Mouse (Mus musculus) left cerebral cortex, postnatal 14 days (tissue): ENCODE data around the gene Safb2. TPM values are rescaled to one million over a fixed set of nuclear protein-coding genes. Genes with fewer than 3 reads are reported as not detected.

Source experiments
- DNase-seq, 2 experiments: peaks; one replicate each; pipeline ENCODE4 v3.0.0; 2021 to 2022; ENCODE audit warnings: low spot score in 2 of 2, mixed read lengths in 1 of 2
- intact Hi-C: fragments of 180-260 bp; cut with DNase I; formaldehyde crosslinking; loops from one replicate; pipeline ENCODE4 v1.15.1; 2025
- total RNA-seq, 2 experiments: library from RNA; stranded (reverse); gene quantifications; 2 replicates each; pipeline ENCODE4 v1.2.3; 2021

Gene Safb2
- total RNA-seq, 2 experiments from 2014 or later: 100 to 111 TPM

DNA sequence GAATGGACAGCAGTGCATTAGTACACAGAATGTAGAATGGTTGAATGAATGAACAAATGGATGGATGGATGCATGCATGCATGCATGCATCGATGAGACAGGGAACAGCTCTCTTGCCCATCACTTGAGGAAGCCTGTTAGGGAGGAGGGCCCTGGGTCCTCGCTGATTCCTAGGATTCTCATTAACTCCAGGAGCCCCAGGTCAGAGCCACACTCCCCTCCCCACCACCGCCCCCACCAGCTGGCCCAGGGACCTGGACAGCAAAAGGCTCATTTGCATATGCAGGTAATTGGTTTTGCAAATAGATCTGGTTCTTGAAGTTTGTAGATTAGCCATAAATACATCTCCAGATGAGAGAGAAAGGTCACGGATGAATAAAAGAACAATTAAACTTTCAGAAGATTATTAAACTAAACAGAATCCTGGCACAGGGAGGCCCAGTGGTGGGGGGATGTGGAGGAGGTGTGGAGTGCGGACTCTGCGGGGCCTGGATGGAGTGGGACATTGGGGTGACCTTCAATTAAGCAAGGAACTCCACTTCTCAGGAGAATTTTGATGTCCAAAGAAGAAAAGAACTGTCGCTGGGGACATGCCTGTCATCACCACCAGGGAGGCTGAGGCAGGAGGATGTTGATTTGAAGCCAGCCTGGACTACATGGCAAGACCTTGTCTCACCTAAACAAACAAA is 39.5 kb downstream of the Safb2 start:
- intact Hi-C loops: loop anchor here (5.0 kb wide), 1 partner anchor 38 kb away; no protein-coding TSS in a partner anchor
- DNase-seq: no peak

- no peak for DNase-seq
- intact Hi-C loops: loop anchor here (5.0 kb wide), 1 partner anchor 36 kb away; no protein-coding TSS in a partner anchor
These were observed 40.6 kb downstream of the Safb2 start for GRCm38 (mm10) chr17:56543684-56544224.

GRCm38 (mm10) chr17:56542736-56543135 is 41.6 kb downstream of the Safb2 start:
- intact Hi-C loops: loop anchor here (5.0 kb wide), 1 partner anchor 35 kb away; no protein-coding TSS in a partner anchor
- no peak for DNase-seq

DNA sequence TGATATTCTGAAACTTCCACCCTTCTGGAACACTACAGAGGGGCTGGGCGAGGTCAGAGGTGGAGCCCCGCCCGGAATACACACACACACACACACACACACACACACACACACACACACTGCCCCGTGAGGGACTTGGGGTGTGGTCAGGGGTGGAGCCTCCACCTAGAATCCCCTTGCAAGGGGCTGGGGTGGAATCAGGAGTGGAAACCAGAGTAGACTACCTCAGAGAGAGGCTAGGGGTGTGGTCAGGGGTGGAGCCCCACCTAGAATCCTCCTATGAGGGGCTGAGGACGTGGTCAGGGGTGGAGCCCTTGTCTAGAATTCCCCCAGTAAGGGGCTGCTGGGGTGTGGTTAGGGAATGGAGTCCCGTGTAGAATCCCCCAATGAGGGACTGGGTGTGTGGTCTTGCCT is 43.8 kb downstream of the Safb2 start:
- intact Hi-C loops: loop anchor here (5.0 kb wide), 1 partner anchor 33 kb away; no protein-coding TSS in a partner anchor
- no peak for DNase-seq

- no peak for DNase-seq
- intact Hi-C loops: no loop called here
These were observed 46.5 kb downstream of the Safb2 start for GRCm38 (mm10) chr17:56537912-56538311.

DNA sequence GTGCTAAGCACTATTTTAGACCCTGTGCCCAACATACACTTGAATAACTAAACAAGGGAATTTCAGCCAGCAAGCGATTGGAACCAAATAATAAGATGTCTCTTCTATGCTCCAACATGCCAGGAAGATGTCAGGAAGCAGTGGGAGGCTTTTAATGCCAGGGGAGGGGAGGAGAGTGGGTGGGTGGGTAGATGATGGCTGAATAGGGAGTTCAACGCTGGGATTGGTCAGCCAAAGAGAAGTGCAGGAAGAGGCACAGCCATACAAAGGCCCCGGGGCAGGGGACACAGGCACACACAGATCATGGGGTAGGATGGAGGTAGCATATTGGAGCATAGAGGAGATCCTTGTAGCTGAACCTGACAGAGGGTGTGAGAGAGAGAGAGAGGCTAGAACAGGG is 47.5 kb downstream of the Safb2 start:
- intact Hi-C loops: no loop called here
- no peak for DNase-seq

GRCm38 (mm10) chr17:56536192-56536591 is 48.2 kb downstream of the Safb2 start:
- DNase-seq: no peak
- intact Hi-C loops: no loop called here

- intact Hi-C loops: no loop called here
- DNase-seq: no peak
These were observed 59.4 kb downstream of the Safb2 start for GRCm38 (mm10) chr17:56524943-56525342.

DNA sequence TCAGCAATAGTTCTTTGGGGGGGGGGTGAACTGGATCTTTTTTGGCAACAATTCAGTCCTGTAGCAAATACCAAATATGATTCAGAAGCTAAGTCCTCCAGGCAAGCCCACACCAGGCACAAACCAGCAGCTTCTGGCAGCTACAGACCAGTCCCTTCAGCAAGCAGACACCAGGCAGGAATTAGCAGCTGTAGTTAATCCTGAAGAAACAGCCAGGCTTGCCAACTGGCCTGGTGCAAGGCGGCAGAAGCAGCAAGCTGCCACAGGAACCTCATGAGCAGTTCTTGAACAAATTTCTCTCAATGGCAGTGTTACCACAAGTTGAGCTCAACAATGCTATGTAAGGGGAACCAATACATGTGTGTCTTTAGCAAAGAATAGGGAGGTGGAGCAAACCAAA is 61.6 kb downstream of the Safb2 start:
- DNase-seq: no peak
- intact Hi-C loops: no loop called here

DNA sequence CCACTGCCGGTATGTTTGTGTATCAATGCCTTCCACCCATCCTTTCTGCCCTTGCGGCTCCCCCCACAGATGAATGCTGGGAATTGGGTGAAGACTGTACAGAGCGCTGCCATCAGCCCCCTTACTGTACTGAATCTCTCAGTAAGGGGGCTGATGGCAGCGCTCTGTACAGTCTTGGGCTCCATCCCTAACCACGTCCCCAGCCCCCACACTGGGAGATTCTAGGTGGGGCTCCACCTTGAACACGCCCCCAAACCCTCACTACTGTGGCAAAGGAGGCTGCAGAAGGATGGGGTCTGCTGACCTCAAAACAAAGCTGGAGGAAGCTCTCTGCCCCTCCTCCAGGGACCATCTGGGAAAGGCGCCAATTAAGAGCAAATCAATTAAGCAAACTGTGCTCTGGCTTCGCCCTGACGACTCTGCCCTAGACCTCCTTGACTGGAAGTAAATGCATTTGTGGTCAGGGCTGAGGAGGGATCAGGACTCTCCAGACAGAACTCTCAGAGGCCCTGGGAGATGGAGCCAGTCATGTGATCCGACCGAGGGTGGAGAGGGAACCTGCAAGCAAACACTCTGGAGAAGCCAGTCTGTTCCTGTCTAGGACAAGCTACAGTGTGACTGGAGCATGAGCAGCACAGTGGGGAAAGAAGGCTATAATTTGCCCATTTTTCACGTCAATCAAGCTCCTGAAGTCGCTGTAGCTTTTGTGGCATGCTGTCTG is 68.5 kb downstream of the Safb2 start:
- intact Hi-C loops: no loop called here
- DNase-seq: peak in 1 of 2 experiments; percentile 57

DNA sequence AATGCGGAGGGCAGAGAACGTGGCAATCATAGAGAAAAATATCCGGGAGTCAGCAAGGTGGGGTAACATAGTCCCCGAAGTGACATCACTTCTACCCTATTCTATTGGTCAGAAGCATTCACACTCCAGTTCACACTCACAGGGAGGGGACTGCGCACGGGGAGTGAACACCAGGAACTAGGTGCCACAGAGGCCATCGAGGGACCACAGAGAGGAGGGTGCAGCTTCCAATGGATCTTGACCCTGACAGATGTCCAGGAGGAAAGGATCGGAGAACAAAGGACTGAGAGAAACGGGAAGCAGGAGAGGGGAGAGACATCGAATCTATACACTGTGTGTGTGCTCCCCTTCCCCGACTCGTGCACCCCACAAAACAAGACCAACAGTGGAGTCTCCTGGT is 69.5 kb downstream of the Safb2 start:
- no peak for DNase-seq
- intact Hi-C loops: no loop called here

DNA sequence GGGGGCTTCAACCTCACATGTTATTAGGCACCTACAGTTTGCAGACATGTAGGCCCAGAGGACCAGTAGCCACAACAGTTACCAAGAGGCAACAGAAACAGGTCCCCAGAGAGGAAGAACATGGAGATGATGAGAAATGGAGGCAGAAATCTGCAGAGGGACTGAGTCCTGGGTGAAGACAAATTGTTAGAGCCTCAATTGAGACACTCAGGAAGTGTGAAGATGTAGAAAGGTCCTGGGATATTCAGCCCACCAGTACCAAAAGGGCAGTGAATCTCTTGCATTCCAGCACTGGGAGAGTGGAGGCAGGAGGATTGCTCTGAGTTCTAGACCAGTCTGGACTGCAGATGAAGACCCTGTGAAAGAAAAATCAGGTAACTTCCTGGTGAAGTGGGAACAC is 70.1 kb downstream of the Safb2 start:
- no peak for DNase-seq
- intact Hi-C loops: no loop called here

DNA sequence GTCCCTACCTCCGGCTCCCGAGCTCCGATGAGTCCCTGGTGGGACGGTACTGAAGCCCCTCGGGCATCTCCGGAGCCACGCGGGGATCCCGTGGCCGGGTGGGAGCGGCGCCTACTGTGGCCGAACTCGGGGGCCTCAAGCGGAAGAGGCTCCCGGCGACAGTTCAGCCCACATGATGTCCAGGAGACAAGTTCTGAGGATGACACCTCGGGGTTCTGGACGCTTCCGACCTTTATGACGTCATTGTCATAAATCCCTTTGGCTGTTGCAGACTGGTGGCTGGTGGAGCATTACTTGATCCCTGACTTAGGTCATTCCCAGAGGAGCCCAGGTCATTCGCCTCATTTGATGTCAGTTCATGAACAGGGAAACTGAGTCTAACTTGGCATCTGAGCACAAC is 72.1 kb downstream of the Safb2 start, which contains the start of gene Znrf4:
Znrf4 (minus strand) TSS at position 122 of the 400 bp plus-strand sequence.
- intact Hi-C loops: no loop called here
- DNase-seq: no peak

DNA sequence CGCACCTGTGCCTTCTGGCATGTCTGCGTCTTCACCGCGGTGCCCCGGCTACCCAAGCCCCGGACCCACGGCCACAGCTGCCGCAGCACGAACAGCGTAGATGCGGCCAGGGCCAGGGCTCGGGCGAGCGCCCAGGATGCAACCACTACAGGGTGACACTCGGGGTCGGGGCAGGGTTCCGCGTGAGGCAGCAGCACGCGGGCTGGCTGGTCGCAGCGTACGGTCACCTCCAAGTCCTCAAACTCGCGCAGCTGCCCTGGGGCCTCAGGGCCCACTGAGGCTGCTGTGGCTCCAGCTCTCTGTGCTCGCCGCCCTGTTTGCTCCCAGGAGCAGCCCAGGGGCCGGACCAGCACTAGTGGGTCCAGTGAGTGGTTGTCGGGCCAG is 72.7 kb downstream of the Safb2 start:
- intact Hi-C loops: no loop called here
- no peak for DNase-seq

DNA sequence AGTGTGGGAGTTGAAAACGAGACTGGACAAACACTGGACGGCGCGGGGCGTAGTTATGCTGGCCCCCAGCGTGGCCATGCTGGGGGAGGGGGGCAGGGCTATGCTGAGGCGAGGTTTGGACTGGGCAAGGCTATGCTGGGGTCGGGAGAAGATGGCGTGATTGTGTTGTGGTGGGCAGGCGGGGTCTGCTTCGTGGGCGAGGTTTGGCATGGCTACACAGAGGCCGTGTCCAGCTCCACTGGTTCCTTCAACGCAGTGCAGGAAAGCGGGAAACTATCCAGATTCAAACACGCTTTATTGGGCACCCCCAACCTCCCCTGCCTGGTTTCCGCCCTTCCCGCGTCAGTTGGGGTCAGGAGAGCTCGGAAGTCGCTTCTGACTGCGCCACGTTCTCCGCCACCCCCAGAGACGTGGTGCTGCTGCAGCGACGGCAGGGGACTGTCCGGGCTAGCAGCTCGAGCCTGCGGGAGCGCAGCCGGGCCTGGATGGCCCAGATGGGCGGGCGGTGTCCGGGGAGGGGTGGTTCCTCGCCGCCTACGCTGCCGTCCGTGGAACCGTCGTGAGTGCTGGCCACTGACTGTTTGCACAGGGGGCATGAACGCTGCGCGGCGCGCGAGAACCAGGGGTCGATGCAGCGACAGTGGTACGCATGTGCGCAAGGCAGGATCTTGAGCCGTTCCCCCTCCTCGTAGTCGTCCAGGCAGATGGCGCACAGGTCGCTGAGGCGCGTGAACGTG is 73.2 kb downstream of the Safb2 start:
- intact Hi-C loops: no loop called here
- DNase-seq: no peak

Other genes with a start within 250 kb of the Safb2 start
- gene Ptprs, start 108.1 kb downstream of the Safb2 start, total RNA-seq: 100 to 1,000 TPM; 644 to 661 TPM
- gene Znrf4, start 72.2 kb downstream of the Safb2 start, total RNA-seq: not detected
- gene Gm20219, start 30.2 kb downstream of the Safb2 start, total RNA-seq: 1 to 10 TPM; 1.1 to 1.8 TPM
- 100 to 1,000 TPM; 136 to 137 TPM for gene Safb, start 240 bp upstream of the Safb2 start, total RNA-seq
- 100 to 1,000 TPM; 168 to 176 TPM for gene 2410015M20Rik, start 25.2 kb upstream of the Safb2 start, total RNA-seq
- gene Rpl36, start 28.8 kb upstream of the Safb2 start, total RNA-seq: 100 to 1,000 TPM; 342 to 390 TPM
- 10 to 100 TPM; 65.6 to 66.7 TPM for gene Lonp1, start 42.3 kb upstream of the Safb2 start, total RNA-seq
- under 1 TPM; 0.49 to 0.62 TPM for gene Catsperd, start 43.6 kb upstream of the Safb2 start, total RNA-seq
- gene Ranbp3, start 88.7 kb upstream of the Safb2 start, total RNA-seq: 10 to 100 TPM; 87.2 to 92.9 TPM
- 100 to 1,000 TPM; 227 to 229 TPM for gene Ndufa11, start 133.2 kb upstream of the Safb2 start, total RNA-seq
- 1 to 10 TPM; 7.8 to 8.0 TPM for gene Vmac, start 133.4 kb upstream of the Safb2 start, total RNA-seq
- 1 to 10 TPM; 2.6 to 4.5 TPM for gene Nrtn, start 172.9 kb upstream of the Safb2 start, total RNA-seq
- gene Dus3l, start 180.2 kb upstream of the Safb2 start, total RNA-seq: 10 to 100 TPM; 66.2 to 75.0 TPM
- gene Prr22, start 185.7 kb upstream of the Safb2 start, total RNA-seq: under 1 TPM; 0.51 to 0.94 TPM
- 1 to 10 TPM; 2.1 to 2.4 TPM for gene Rfx2, start 246.4 kb upstream of the Safb2 start, total RNA-seq